Mouse (Mus musculus): ENCODE measurements around the gene Srp14.

- no peak for TF ChIP-seq POLR2A (IDR thresholded peaks at IDR 0.05; ENCODE audit: borderline replicate concordance, insufficient read depth, low read length)
- no peak for TF ChIP-seq CTCF (IDR thresholded peaks at IDR 0.05; ENCODE audit: borderline replicate concordance, insufficient read depth, low read depth, low read length)
These were observed 5.9 kb upstream of the Srp14 start for GRCm38 (mm10) chr2:118485415-118485814.

Data from cerebellum, adult 2 months (tissue).